Mouse (Mus musculus): ENCODE results near the gene Plekhg5.

GRCm38 (mm10) chr4:152125161-152126025 lies 53.1 kb downstream of the Plekhg5 start:
- no peak for TF ChIP-seq GATA1 (IDR thresholded peaks at IDR 0.05; ENCODE audit: borderline replicate concordance, low read length)
- no peak for TF ChIP-seq FLI1 (IDR thresholded peaks at IDR 0.05; ENCODE audit: low read length)
